Mouse (Mus musculus) limb, embryonic 14.5 days (tissue): ENCODE data around the gene Rtraf. TPM values are rescaled to one million over a fixed set of nuclear protein-coding genes. Genes with fewer than 3 reads are reported as not detected.
A peak's percentile ranks its signal among the peaks of the same experiment; 100 is the strongest.

ENCODE experiments used
- ATAC-seq: fragments of 200-750 bp; cut with Nextera tagmentation; 2 replicates; pipeline ENCODE4 v1.8.0; 2017; ENCODE audit warnings: low read depth, moderate number of reproducible peaks, moderate TSS enrichment; ENCODE audit not compliant: low FRiP score
- DNase-seq: peaks from one replicate; pipeline ENCODE4 v3.0.0-alpha.2; 2015; ENCODE audit warnings: low spot score
- H3K27ac ChIP-seq: fragments of 300-500 bp; sonication (generic); replicated peaks from 2 replicates; pipeline ENCODE4 v1.5.1; 2014; ENCODE audit warnings: low read depth, mild to moderate bottlenecking, low read length, moderate library complexity, mixed read lengths
- H3K27me3 ChIP-seq: fragments of 300-500 bp; sonication (generic); 2 replicates; pipeline ENCODE4 v1.6.1; 2014; ENCODE audit warnings: low read length, mixed read lengths; ENCODE audit not compliant: control insufficient read depth, insufficient read depth
- H3K36me3 ChIP-seq: fragments of 300-500 bp; sonication (generic); 2 replicates; pipeline ENCODE4 v1.6.1; 2014; ENCODE audit warnings: mild to moderate bottlenecking, low read length, moderate library complexity, mixed read lengths; ENCODE audit not compliant: control insufficient read depth, insufficient read depth
- H3K4me1 ChIP-seq: fragments of 300-500 bp; sonication (generic); 2 replicates; pipeline ENCODE4 v1.6.1; 2014; ENCODE audit warnings: antibody characterized with exemption, low read length, mixed read lengths; ENCODE audit not compliant: control insufficient read depth, insufficient read depth
- H3K4me2 ChIP-seq: fragments of 300-500 bp; sonication (generic); replicated peaks from 2 replicates; pipeline ENCODE4 v1.6.1; 2014; ENCODE audit warnings: low read depth, mild to moderate bottlenecking, low read length, moderate library complexity; ENCODE audit not compliant: severe bottlenecking
- H3K4me3 ChIP-seq: fragments of 300-500 bp; sonication (generic); replicated peaks from 2 replicates; pipeline ENCODE4 v1.5.1; 2014; ENCODE audit warnings: low read length
- H3K9ac ChIP-seq: fragments of 300-500 bp; sonication (generic); 2 replicates; pipeline ENCODE4 v1.6.1; 2014; ENCODE audit warnings: mild to moderate bottlenecking, low read depth, low read length, moderate library complexity; ENCODE audit not compliant: severe bottlenecking
- H3K9me3 ChIP-seq: fragments of 300-500 bp; sonication (generic); 2 replicates; pipeline ENCODE4 v1.6.1; 2016; ENCODE audit warnings: low read length; ENCODE audit not compliant: control insufficient read depth
- POLR2A ChIP-seq: fragments of 200-500 bp; IDR thresholded peaks from 2 replicates; pipeline ENCODE4 v1.8.0; 2012; ENCODE audit warnings: inconsistent platforms, mild to moderate bottlenecking, moderate library complexity, borderline replicate concordance; ENCODE audit not compliant: insufficient read depth, insufficient read length; ENCODE audit errors: extremely low read depth
- WGBS: fragments of 180-500 bp; shearing (Covaris S2); extraction: QIAGEN DNeasy Blood & Tissue Kit; methylation state at CpG from one replicate; pipeline ENCODE4 v1.1.7; 2014; 5-methylcytosine and 5-hydroxymethylcytosine counted together
- polyA plus RNA-seq, 2 experiments: library from polyadenylated mRNA; depleted of rRNA in 1 of 2; stranded (reverse) in 1 of 2; unstranded in 1 of 2; fragments of >200 nt; fragmentation: Nextera tagmentation in 1 of 2; extraction: Ambion mirVana in 1 of 2; gene quantifications; 2 replicates each; pipeline versions ENCODE4 v1.2.1 to v1.2.3; 2012 to 2014

Rtraf gene
- polyA plus RNA-seq, 2 experiments = 131 to 254 TPM

DNA sequence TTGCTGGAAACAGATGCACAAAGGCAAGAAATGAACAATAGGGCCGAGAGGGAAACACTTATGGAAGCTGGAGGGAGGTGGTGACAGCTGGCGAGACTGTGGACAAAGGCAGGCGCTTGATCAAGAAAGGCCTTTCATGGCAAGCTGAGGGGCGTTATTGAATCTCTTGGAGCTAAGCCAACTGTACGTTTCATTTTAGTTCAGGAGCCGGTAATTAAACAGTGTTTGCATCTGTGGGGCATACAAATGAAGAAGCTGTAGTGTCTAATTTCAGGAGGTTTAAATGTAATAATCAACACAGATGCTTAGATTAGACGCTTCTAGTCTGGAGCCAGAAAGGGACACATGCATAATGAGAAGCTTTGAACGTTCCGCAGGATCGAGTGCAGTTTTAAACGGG, 1.9 kb upstream of the Rtraf start:
- no peaks in the 10 kb centered on the region for H3K9me3 ChIP-seq
- H3K9ac ChIP-seq = no peak overlapping the region
- H3K36me3 ChIP-seq = peaks cover 11% of the 10 kb centered on the region
- H3K4me3 ChIP-seq = no peak overlapping the region
- DNase-seq (no peak), ATAC-seq (no peak)
- TF ChIP-seq POLR2A = no peak
- no peaks in the 10 kb centered on the region for H3K27me3 ChIP-seq
- peaks cover 6% of the 10 kb centered on the region; the same call in 1 of the 2 replicates for H3K4me1 ChIP-seq
- no peak overlapping the region for H3K4me2 ChIP-seq
- 67% methylated on average over 11 of the region's 11 CpGs for WGBS
- H3K27ac ChIP-seq = no peak overlapping the region

DNA sequence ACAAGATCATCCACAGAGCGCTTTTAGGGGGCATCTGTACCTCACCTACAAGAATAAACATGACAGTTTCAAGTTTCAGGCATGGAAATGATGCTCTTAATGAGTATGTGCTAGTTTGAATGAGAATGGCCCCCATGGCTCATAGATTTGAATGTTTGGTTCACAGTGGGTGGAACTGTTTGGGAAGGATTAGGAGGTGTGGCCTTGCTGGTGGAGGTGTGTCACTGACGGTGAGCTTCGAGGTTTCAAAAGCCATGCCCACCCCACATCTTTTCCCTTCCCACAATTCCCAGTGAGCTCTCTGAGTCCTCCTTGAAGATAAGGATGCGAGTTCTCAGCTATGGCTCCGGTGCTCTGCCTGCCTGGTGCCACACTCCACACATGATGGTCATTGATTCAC, 1.9 kb downstream of the Rtraf start:
- no peaks in the 10 kb centered on the region for H3K27me3 ChIP-seq
- H3K4me3 ChIP-seq = no peak overlapping the region
- no peak overlapping the region for H3K4me2 ChIP-seq
- TF ChIP-seq POLR2A = no peak
- H3K9ac ChIP-seq = no peak overlapping the region
- H3K9me3 ChIP-seq = no peaks in the 10 kb centered on the region
- DNase-seq = no peak
- no peak overlapping the region for H3K27ac ChIP-seq
- WGBS = 99% methylated on average over 5 of the region's 5 CpGs
- peaks cover 33% of the 10 kb centered on the region for H3K36me3 ChIP-seq
- peaks cover 6% of the 10 kb centered on the region; the same call in 1 of the 2 replicates for H3K4me1 ChIP-seq
- ATAC-seq = no peak

DNA sequence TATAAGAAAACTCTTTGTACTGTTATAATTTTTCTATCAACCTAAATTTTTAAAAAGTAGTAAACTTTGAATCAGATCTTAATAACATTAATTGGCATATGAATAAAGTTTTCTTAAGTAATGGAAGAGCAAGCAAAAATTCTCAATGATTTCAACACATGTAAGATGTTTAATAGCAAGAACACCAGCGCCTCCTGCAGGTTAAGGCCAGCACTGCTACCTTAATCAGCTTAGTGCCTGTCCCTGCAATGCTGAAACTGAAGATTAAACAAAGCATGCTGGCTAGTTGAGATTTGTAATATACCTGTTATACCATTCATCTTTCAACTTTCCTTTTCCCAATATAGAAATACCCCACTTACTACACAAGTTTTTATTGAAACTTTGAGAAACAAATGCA, 5.7 kb downstream of the Rtraf start:
- no peak overlapping the region for H3K9ac ChIP-seq
- H3K4me2 ChIP-seq = no peak overlapping the region
- TF ChIP-seq POLR2A = no peak
- peaks cover 6% of the 10 kb centered on the region; the same call in 1 of the 2 replicates for H3K4me1 ChIP-seq
- H3K27ac ChIP-seq = no peak overlapping the region
- DNase-seq (peak; percentile 90), ATAC-seq (peak; percentile 21; the same call in 1 of the 2 replicates)
- no peak overlapping the region for H3K4me3 ChIP-seq
- peaks cover 67% of the 10 kb centered on the region for H3K36me3 ChIP-seq
- no peaks in the 10 kb centered on the region for H3K9me3 ChIP-seq
- 9% methylated on average over 1 of the region's 1 CpGs for WGBS
- no peaks in the 10 kb centered on the region for H3K27me3 ChIP-seq

DNA sequence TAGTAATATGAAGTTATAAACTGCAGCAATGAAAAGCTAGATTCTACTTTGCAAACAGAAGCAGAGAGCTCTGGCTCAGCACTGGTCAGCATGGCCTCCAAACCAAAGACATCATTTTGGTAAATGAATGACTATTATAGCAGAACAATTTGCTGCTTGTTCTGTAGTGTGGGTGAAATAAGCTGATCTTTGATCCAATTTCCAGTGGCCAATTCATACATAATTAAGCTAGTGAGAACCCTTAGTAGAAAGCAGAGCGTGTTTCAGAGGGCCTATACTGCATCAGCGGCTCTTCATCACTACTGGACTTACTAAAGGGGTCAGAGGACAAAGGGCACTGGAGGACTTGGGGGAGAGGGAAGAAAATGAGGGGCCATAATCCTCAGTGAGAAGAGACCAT, 10.6 kb downstream of the Rtraf start:
- DNase-seq = no peak
- Histone ChIP-seq H3K9me3 (no peaks in the 10 kb centered on the region), H3K4me3 (no peak overlapping the region), H3K27ac (no peak overlapping the region), H3K27me3 (no peaks in the 10 kb centered on the region), H3K4me1 (no peaks in the 10 kb centered on the region), H3K9ac (no peak overlapping the region), H3K36me3 (peaks cover 74% of the 10 kb centered on the region), H3K4me2 (no peak overlapping the region)
- WGBS = 90% methylated on average over 2 of the region's 2 CpGs
- ATAC-seq = peak; percentile 15; the same call in 1 of the 2 replicates
- no peak for TF ChIP-seq POLR2A

DNA sequence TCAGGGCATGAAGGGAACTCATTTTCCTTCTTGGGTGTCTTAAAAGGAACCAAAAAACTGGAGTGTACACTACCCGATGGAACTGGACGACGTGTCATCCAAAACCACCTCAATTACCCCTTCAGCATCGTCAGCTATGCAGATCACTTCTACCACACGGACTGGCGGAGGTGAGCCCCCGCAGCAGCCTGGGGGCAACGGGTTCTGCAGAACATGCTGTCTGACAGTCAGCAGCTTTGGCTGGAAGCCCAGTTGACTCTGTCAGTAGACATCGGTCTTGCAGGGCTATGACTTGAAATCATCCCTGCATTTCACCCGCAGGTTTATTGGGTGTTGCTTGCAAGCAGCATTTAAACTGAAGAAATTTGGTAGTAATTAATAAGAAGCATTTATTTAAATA, 13.7 kb downstream of the Rtraf start:
- ATAC-seq (no peak), DNase-seq (no peak)
- H3K9ac ChIP-seq = no peak overlapping the region
- 72% methylated on average over 10 of the region's 10 CpGs for WGBS
- no peak overlapping the region for H3K27ac ChIP-seq
- no peaks in the 10 kb centered on the region for H3K27me3 ChIP-seq
- no peak for TF ChIP-seq POLR2A
- H3K9me3 ChIP-seq = no peaks in the 10 kb centered on the region
- H3K4me2 ChIP-seq = no peak overlapping the region
- peaks cover 59% of the 10 kb centered on the region for H3K36me3 ChIP-seq
- H3K4me1 ChIP-seq = no peaks in the 10 kb centered on the region
- no peak overlapping the region for H3K4me3 ChIP-seq

DNA sequence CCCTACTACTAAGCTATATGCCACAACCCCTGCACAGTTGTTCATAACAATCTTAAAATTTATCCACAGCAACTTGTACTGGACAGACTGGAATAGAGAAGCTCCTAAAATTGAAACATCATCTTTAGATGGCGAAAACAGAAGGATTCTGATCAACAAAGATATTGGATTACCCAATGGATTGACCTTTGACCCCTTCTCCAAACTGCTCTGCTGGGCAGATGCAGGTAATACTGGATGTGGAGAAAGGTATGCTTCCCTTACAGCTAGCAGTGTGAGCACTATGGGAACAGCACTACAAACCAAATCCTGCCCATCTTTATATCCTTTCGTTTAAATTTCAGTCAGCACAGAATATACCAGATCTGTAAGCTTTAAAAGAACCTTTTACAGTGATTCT, 15.8 kb downstream of the Rtraf start:
- 93% methylated on average over 2 of the region's 2 CpGs for WGBS
- no peak overlapping the region for H3K4me2 ChIP-seq
- DNase-seq = no peak

More for the DNA sequence above, 15.8 kb downstream of the Rtraf start:
- TF ChIP-seq POLR2A = no peak
- H3K4me3 ChIP-seq = no peak overlapping the region
- no peaks in the 10 kb centered on the region for H3K9me3 ChIP-seq
- ATAC-seq = no peak
- no peaks in the 10 kb centered on the region for H3K4me1 ChIP-seq
- H3K36me3 ChIP-seq = peaks cover 50% of the 10 kb centered on the region
- H3K9ac ChIP-seq = no peak overlapping the region
- no peak overlapping the region for H3K27ac ChIP-seq
- H3K27me3 ChIP-seq = no peaks in the 10 kb centered on the region
